Mouse (Mus musculus) midbrain, postnatal 0 days (tissue): ENCODE measurements around the gene Zfp653. TPM values are rescaled to one million over a fixed set of nuclear protein-coding genes. Genes with fewer than 3 reads are reported as not detected.

Source experiments
- ATAC-seq: fragments of 200-750 bp; cut with Nextera tagmentation; 2 replicates; pipeline ENCODE4 v1.8.0; 2017; ENCODE audit warnings: moderate number of reproducible peaks, mild to moderate bottlenecking, moderate TSS enrichment, moderate library complexity; ENCODE audit not compliant: low FRiP score
- DNase-seq: peaks from one replicate; pipeline ENCODE4 v3.0.0-alpha.2; 2015; ENCODE audit warnings: low spot score
- H3K27ac ChIP-seq: fragments of 300-500 bp; sonication (generic); 2 replicates; pipeline ENCODE4 v1.5.1; 2014; ENCODE audit warnings: low read depth, mild to moderate bottlenecking, low read length, mixed read lengths
- H3K27me3 ChIP-seq: fragments of 300-500 bp; sonication (generic); 2 replicates; pipeline ENCODE4 v1.6.1; 2014; ENCODE audit warnings: low read length, control low read depth, mixed read lengths; ENCODE audit not compliant: insufficient read depth
- H3K36me3 ChIP-seq: fragments of 300-500 bp; sonication (generic); 2 replicates; pipeline ENCODE4 v1.6.1; 2014; ENCODE audit warnings: low read length, control low read depth, mixed read lengths; ENCODE audit not compliant: insufficient read depth
- H3K4me1 ChIP-seq: fragments of 300-500 bp; sonication (generic); 2 replicates; pipeline ENCODE4 v1.6.1; 2014; ENCODE audit warnings: mild to moderate bottlenecking, control low read depth, antibody characterized with exemption, low read length, mixed read lengths; ENCODE audit not compliant: insufficient read depth
- H3K4me2 ChIP-seq: fragments of 300-500 bp; sonication (generic); 2 replicates; pipeline ENCODE4 v1.6.1; 2014; ENCODE audit warnings: low read depth, mild to moderate bottlenecking, low read length, mixed read lengths; ENCODE audit not compliant: poor library complexity, severe bottlenecking
- H3K4me3 ChIP-seq: fragments of 300-500 bp; sonication (generic); 2 replicates; pipeline ENCODE4 v1.5.1; 2014; ENCODE audit warnings: low read depth, mild to moderate bottlenecking, low read length, moderate library complexity
- H3K9ac ChIP-seq: fragments of 300-500 bp; sonication (generic); replicated peaks from 2 replicates; pipeline ENCODE4 v1.6.1; 2014; ENCODE audit warnings: mild to moderate bottlenecking, low read length, moderate library complexity, mixed read lengths; ENCODE audit not compliant: poor library complexity, severe bottlenecking
- H3K9me3 ChIP-seq: fragments of 300-500 bp; sonication (generic); 2 replicates; pipeline ENCODE4 v1.6.1; 2016; ENCODE audit warnings: low read length, control low read depth
- CTCF ChIP-seq: IDR thresholded peaks from 2 replicates; pipeline ENCODE4 v1.5.1; 2016; ENCODE audit warnings: antibody characterized with exemption, mild to moderate bottlenecking
- WGBS: fragments of 180-500 bp; shearing (Covaris S2); extraction: QIAGEN DNeasy Blood & Tissue Kit; methylation state at CpG from one replicate; pipeline ENCODE4 v1.1.7; 2014; 5-methylcytosine and 5-hydroxymethylcytosine counted together
- polyA plus RNA-seq: library from polyadenylated mRNA; unstranded; fragments of >200 nt; fragmentation: Nextera tagmentation; extraction: Ambion mirVana; gene quantifications from 2 replicates; pipeline ENCODE4 v1.2.1, GENCODE M21; 2015
- total RNA-seq: library from RNA; depleted of rRNA; stranded (reverse); fragments of >200 nt; gene quantifications from 2 replicates; pipeline ENCODE4 v1.2.3, GENCODE M21; 2014

Zfp653 gene
- total and polyA plus RNA-seq, 2 experiments from 2014 or later, result 15.1 to 30.0 TPM

DNA sequence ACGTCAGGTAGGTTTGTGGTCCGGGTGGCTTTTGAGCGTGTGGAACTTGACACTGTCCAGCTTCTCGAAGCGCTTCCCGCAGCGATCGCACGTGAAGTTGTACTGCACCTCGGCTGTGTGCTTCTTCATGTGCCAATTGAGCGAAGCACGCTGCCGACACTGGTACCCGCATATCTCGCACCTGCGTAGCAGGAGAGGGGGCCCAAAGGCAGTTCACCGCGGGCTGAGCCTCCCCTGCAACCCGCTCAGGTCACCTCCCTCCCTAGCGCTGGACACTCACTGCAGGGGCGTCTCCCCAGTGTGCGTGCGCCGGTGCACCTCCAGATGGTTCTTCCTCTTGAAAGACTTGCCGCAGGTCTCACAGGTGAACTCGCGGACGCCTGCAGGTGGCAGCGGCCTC, 15.5 kb downstream of the Zfp653 start:
- H3K27me3 ChIP-seq, result no peaks in the 10 kb centered on the region
- no peaks in the 10 kb centered on the region; the same call in 1 of the 2 replicates for H3K4me1 ChIP-seq
- H3K4me2 ChIP-seq, result no peak overlapping the region
- TF ChIP-seq CTCF, result no peak
- H3K4me3 ChIP-seq, result no peak overlapping the region
- H3K9ac ChIP-seq, result no peak overlapping the region
- WGBS, result 45% methylated on average over 29 of the region's 29 CpGs
- H3K36me3 ChIP-seq, result peaks cover 22% of the 10 kb centered on the region
- no peaks in the 10 kb centered on the region for H3K9me3 ChIP-seq
- ATAC-seq, result no peak
- no peak overlapping the region for H3K27ac ChIP-seq
- DNase-seq, result no peak

DNA sequence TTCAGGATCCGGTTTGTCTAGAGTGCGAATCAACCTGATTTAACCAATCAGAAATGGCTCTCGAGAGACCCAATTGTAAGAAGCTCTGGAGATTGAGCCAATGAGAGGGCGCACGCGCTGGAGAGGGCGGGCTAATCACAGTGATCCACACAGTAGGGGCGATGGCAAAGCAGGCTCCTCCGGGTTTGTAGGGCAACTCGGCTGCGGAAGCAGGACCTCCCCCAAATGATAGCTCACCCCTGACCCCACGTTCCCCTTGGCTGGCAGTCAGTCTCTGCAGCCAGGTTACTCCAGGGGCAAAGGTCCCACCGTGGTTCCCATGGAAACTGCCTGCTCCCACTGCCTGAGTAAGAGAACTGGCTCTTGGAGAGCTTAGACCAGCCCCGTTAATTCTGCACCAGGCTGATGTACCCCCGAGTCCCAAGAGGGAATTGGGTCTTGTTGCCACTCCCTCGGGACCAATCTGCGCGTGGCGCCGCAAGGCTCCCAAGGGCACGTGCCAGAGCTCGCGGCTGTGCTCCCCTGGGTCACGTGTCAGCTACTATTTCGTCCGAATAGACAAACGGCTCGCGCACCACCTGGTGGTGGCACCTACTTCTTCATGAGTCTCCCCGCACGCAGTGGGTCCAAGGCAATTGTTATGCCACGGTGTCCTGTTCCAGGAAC, 16.6 kb downstream of the Zfp653 start:
- ATAC-seq (peak; percentile 62), DNase-seq (peak; percentile 91)
- peak; percentile 84 for TF ChIP-seq CTCF
- H3K27me3 ChIP-seq, result no peaks in the 10 kb centered on the region
- WGBS, result 1% methylated on average over 32 of the region's 32 CpGs
- no peaks in the 10 kb centered on the region for H3K9me3 ChIP-seq
- H3K4me2 ChIP-seq, result peak overlapping the region; percentile 48
- H3K4me1 ChIP-seq, result no peaks in the 10 kb centered on the region; the same call in 1 of the 2 replicates
- H3K36me3 ChIP-seq, result peaks cover 20% of the 10 kb centered on the region
- H3K4me3 ChIP-seq, result peak overlapping the region; percentile 15
- H3K9ac ChIP-seq, result no peak overlapping the region
- H3K27ac ChIP-seq, result no peak overlapping the region

DNA sequence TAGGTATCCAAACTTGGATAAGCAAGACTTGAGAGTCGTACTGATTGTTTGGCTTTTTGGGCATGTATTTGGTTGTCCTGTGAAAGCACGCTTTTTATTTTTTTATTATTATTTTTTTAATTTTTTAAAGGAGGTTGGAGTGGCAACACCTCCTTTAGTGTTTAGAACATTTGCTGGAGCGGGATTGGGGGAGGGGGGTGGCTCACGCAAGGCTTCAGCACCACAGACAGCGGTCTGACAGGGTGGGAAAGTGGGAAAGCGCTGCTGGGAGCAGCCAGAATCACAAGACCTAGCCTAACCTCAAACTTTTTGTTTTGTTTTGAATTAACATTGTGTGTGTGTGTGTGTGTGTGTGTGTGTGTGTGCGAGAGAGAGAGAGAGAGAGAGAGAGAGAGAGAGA, 17.5 kb downstream of the Zfp653 start:
- 35% methylated on average over 6 of the region's 7 CpGs for WGBS
- no peak for ATAC-seq

DNA sequence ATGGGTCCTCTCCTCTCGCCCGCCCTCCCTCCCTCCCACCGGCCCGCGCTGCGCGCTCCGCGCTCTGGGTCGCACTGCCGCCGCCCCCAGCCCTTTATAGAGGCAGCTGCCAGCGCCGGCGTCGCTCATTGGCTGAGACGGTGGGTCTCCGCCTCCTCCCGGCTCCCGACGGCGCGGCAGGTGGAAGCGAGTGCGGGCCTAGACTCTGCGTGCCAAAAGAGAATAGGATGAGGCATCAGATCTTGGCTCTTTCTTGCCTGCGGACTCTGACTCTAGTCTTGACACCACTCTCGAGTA, 19.3 kb downstream of the Zfp653 start, which contains the start of gene Elavl3:
Gene Elavl3, minus strand, starts transcription at position 66 of the 297 bp plus-strand sequence.
- peak; percentile 48 for TF ChIP-seq CTCF
- WGBS, result 1% methylated on average over 19 of the region's 28 CpGs
- peak within 1 kb of the TSS; percentile 97 for H3K9ac ChIP-seq
- H3K4me2 ChIP-seq, result peak within 1 kb of the TSS; percentile 71
- H3K27me3 ChIP-seq, result no peaks in the 10 kb centered on the region
- peak; percentile 70 for ATAC-seq
- peak within 1 kb of the TSS; percentile 96 for H3K27ac ChIP-seq
- peak; percentile 91 for DNase-seq
- peaks cover 10% of the 10 kb centered on the region; the same call in 1 of the 2 replicates for H3K4me1 ChIP-seq
- 0 out of 2 replicates have a peak, but pooled peaks cover 1% of the 10 kb centered on the region for H3K36me3 ChIP-seq
- no peaks in the 10 kb centered on the region for H3K9me3 ChIP-seq
- peak within 1 kb of the TSS; percentile 91 for H3K4me3 ChIP-seq

More for the DNA sequence above, 17.5 kb downstream of the Zfp653 start:
- DNase-seq, result no peak
- H3K36me3 ChIP-seq, result peaks cover 17% of the 10 kb centered on the region
- no peak for TF ChIP-seq CTCF
- no peaks in the 10 kb centered on the region for H3K27me3 ChIP-seq
- H3K9me3 ChIP-seq, result no peaks in the 10 kb centered on the region
- H3K4me3 ChIP-seq, result no peak overlapping the region
- no peak overlapping the region for H3K27ac ChIP-seq
- peaks cover 4% of the 10 kb centered on the region; the same call in 1 of the 2 replicates for H3K4me1 ChIP-seq
- no peak overlapping the region for H3K9ac ChIP-seq
- H3K4me2 ChIP-seq, result no peak overlapping the region

DNA sequence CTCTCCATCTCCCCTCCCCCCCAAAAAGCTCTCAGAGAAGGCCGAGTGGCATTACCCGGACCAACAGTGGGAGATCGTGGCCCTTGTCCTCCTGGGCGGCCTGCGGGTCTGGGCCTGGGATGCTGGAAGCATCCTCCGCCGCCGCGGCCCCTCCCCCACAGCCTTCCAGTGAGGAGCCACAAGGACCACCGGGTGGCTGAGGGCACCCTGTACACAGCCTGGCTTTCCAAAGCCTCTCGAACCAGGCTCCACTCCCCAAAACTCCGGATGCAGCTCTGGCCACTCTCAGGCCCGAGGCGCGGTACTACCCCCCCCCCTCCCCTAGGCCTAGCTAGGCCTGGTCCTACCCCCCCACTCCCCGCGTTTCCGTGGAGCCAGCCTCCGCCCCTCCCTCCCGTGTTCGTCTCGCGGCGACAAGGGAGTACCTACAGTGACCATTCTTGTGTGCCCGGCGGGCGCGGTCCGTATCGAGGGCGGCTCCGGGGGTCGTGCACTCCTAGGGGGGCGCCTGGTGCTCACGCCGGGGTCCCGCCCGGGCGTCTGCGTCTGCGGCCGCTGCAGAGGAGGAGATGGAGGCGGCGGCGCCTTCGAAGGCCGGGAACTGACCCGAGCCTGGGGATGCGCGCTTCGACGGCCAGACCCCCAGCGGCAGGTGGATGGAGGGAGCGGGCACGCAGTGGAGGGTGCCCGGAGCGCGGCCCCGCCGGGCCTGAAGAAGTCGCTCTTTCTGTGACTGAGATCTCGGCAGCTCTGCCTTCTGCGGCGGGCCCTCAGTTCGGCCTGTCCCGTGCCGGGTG, 19.8 kb downstream of the Zfp653 start:
- WGBS, result 1% methylated on average over 41 of the region's 67 CpGs
- Histone ChIP-seq H3K4me2 (peak overlapping the region; percentile 71), H3K9me3 (no peaks in the 10 kb centered on the region), H3K36me3 (no peaks in the 10 kb centered on the region), H3K27ac (peak overlapping the region; percentile 96), H3K4me1 (peaks cover 10% of the 10 kb centered on the region; the same call in 1 of the 2 replicates), H3K27me3 (no peaks in the 10 kb centered on the region), H3K9ac (peak overlapping the region; percentile 97), H3K4me3 (peak overlapping the region; percentile 91)
- peak; percentile 35 for DNase-seq
- peak; percentile 45 for ATAC-seq
- TF ChIP-seq CTCF, result no peak
